Mouse (Mus musculus): Measurements from ENCODE around the gene Gm43552. TPM values are rescaled to one million over a fixed set of nuclear protein-coding genes. Genes with fewer than 3 reads are reported as not detected.
"Not testable (repeated sequence)": the region's sequence is repeated elsewhere in the genome, so short reads cannot be mapped to it uniquely, and the experiment has no call there.

The Gm43552 gene
- polyA plus RNA-seq, 1 experiment, result not detected

- TF ChIP-seq CTCF (IDR thresholded peaks at IDR 0.05; ENCODE audit: control insufficient read depth, insufficient read depth, low read length) (no peak), POLR2A (IDR thresholded peaks at IDR 0.05; ENCODE audit: borderline replicate concordance, control insufficient read depth, low read depth, low read length) (no peak)
- Histone ChIP-seq H3K27ac (ENCODE audit: control insufficient read depth, insufficient read depth, low read depth, low read length, poor library complexity) (peak overlapping the region; percentile 54; the same call in 1 of the 2 replicates), H3K4me3 (replicated peaks; ENCODE audit: control insufficient read depth, low read depth, low read length) (no peak overlapping the region), H3K4me1 (ENCODE audit: control insufficient read depth, insufficient read depth, low read length) (peaks cover 12% of the 10 kb centered on the region)
- 32% methylated on average over 2 of the region's 2 CpGs for WGBS
Observed at GRCm38 (mm10) chr5:65486514-65486913, 6.1 kb downstream of the Gm43552 start.

GRCm38 (mm10) chr5:65482996-65483395, 9.6 kb downstream of the Gm43552 start:
- Histone ChIP-seq H3K4me3 (replicated peaks; ENCODE audit: control insufficient read depth, low read depth, low read length) (no peak overlapping the region), H3K27ac (ENCODE audit: control insufficient read depth, insufficient read depth, low read depth, low read length, poor library complexity) (no peak overlapping the region), H3K4me1 (ENCODE audit: control insufficient read depth, insufficient read depth, low read length) (peaks cover 12% of the 10 kb centered on the region)
- TF ChIP-seq CTCF (IDR thresholded peaks at IDR 0.05; ENCODE audit: control insufficient read depth, insufficient read depth, low read length), result no peak
- no peak for TF ChIP-seq POLR2A (IDR thresholded peaks at IDR 0.05; ENCODE audit: borderline replicate concordance, control insufficient read depth, low read depth, low read length)
- WGBS, result 83% methylated on average over 4 of the region's 4 CpGs

- H3K27ac ChIP-seq (ENCODE audit: control insufficient read depth, insufficient read depth, low read depth, low read length, poor library complexity), result no peak overlapping the region
- H3K4me1 ChIP-seq (ENCODE audit: control insufficient read depth, insufficient read depth, low read length), result peaks cover 12% of the 10 kb centered on the region
- 12% methylated on average over 4 of the region's 4 CpGs for WGBS
Observed at GRCm38 (mm10) chr5:65480511-65480910, 12.1 kb downstream of the Gm43552 start.

GRCm38 (mm10) chr5:65479681-65480445, 12.8 kb downstream of the Gm43552 start:
- Histone ChIP-seq H3K4me3 (replicated peaks; ENCODE audit: control insufficient read depth, low read depth, low read length) (no peak overlapping the region), H3K27ac (ENCODE audit: control insufficient read depth, insufficient read depth, low read depth, low read length, poor library complexity) (no peak overlapping the region), H3K4me1 (ENCODE audit: control insufficient read depth, insufficient read depth, low read length) (peaks cover 14% of the 10 kb centered on the region)
- no peak for TF ChIP-seq CTCF (IDR thresholded peaks at IDR 0.05; ENCODE audit: control insufficient read depth, insufficient read depth, low read length)
- TF ChIP-seq POLR2A (IDR thresholded peaks at IDR 0.05; ENCODE audit: borderline replicate concordance, control insufficient read depth, low read depth, low read length), result no peak
- 85% methylated on average over 9 of the region's 9 CpGs for WGBS

More at GRCm38 (mm10) chr5:65480511-65480910, 12.1 kb downstream of the Gm43552 start:
- TF ChIP-seq CTCF (IDR thresholded peaks at IDR 0.05; ENCODE audit: control insufficient read depth, insufficient read depth, low read length) (no peak), POLR2A (IDR thresholded peaks at IDR 0.05; ENCODE audit: borderline replicate concordance, control insufficient read depth, low read depth, low read length) (no peak)
- no peak overlapping the region for H3K4me3 ChIP-seq (replicated peaks; ENCODE audit: control insufficient read depth, low read depth, low read length)

GRCm38 (mm10) chr5:65478224-65478623, 14.4 kb downstream of the Gm43552 start:
- no peak overlapping the region for H3K27ac ChIP-seq (ENCODE audit: control insufficient read depth, insufficient read depth, low read depth, low read length, poor library complexity)
- no peak overlapping the region for H3K4me3 ChIP-seq (replicated peaks; ENCODE audit: control insufficient read depth, low read depth, low read length)
- WGBS, result 65% methylated on average over 4 of the region's 4 CpGs
- no peak for TF ChIP-seq POLR2A (IDR thresholded peaks at IDR 0.05; ENCODE audit: borderline replicate concordance, control insufficient read depth, low read depth, low read length)
- peak; percentile 52 for TF ChIP-seq CTCF (IDR thresholded peaks at IDR 0.05; ENCODE audit: control insufficient read depth, insufficient read depth, low read length)
- H3K4me1 ChIP-seq (ENCODE audit: control insufficient read depth, insufficient read depth, low read length), result peaks cover 11% of the 10 kb centered on the region

GRCm38 (mm10) chr5:65476739-65477138, 15.9 kb downstream of the Gm43552 start:
- H3K4me1 ChIP-seq (ENCODE audit: control insufficient read depth, insufficient read depth, low read length); H3K27ac ChIP-seq (ENCODE audit: control insufficient read depth, insufficient read depth, low read depth, low read length, poor library complexity); H3K4me3 ChIP-seq (replicated peaks; ENCODE audit: control insufficient read depth, low read depth, low read length): not testable (repeated sequence)
- WGBS, result 74% methylated on average over 4 of the region's 4 CpGs

GRCm38 (mm10) chr5:65475806-65476205, 16.8 kb downstream of the Gm43552 start:
- Histone ChIP-seq H3K4me1 (ENCODE audit: control insufficient read depth, insufficient read depth, low read length) (peaks cover 8% of the 10 kb centered on the region; the same call in 1 of the 2 replicates), H3K27ac (ENCODE audit: control insufficient read depth, insufficient read depth, low read depth, low read length, poor library complexity) (no peak overlapping the region), H3K4me3 (replicated peaks; ENCODE audit: control insufficient read depth, low read depth, low read length) (no peak overlapping the region)
- 3% methylated on average over 2 of the region's 2 CpGs for WGBS
- TF ChIP-seq POLR2A (IDR thresholded peaks at IDR 0.05; ENCODE audit: borderline replicate concordance, control insufficient read depth, low read depth, low read length) (no peak), CTCF (IDR thresholded peaks at IDR 0.05; ENCODE audit: control insufficient read depth, insufficient read depth, low read length) (no peak)

GRCm38 (mm10) chr5:65469766-65470165, 22.9 kb downstream of the Gm43552 start:
- Histone ChIP-seq H3K4me3 (replicated peaks; ENCODE audit: control insufficient read depth, low read depth, low read length) (no peak overlapping the region), H3K4me1 (ENCODE audit: control insufficient read depth, insufficient read depth, low read length) (peaks cover under 1% of the 10 kb centered on the region; the same call in 1 of the 2 replicates), H3K27ac (ENCODE audit: control insufficient read depth, insufficient read depth, low read depth, low read length, poor library complexity) (no peak overlapping the region)
- TF ChIP-seq POLR2A (IDR thresholded peaks at IDR 0.05; ENCODE audit: borderline replicate concordance, control insufficient read depth, low read depth, low read length), result no peak
- TF ChIP-seq CTCF (IDR thresholded peaks at IDR 0.05; ENCODE audit: control insufficient read depth, insufficient read depth, low read length), result no peak
- 87% methylated on average over 6 of the region's 6 CpGs for WGBS

Data from bone marrow, adult 2 months (tissue).